Mouse (Mus musculus) thymus, postnatal 0 days (tissue): Measurements from ENCODE around the gene Babam2. TPM values are rescaled to one million over a fixed set of nuclear protein-coding genes. Genes with fewer than 3 reads are reported as not detected.
A peak's percentile ranks its signal among the peaks of the same experiment; 100 is the strongest.
"Not testable (repeated sequence)": the region's sequence is repeated elsewhere in the genome, so short reads cannot be mapped to it uniquely, and the experiment has no call there.

Experiments used
- DNase-seq: peaks from one replicate; pipeline ENCODE4 v3.0.0-alpha.2; 2015; ENCODE audit warnings: low spot score
- polyA plus RNA-seq: library from polyadenylated mRNA; unstranded; fragments of >200 nt; fragmentation: Nextera tagmentation; extraction: Ambion mirVana; gene quantifications from 2 replicates; pipeline ENCODE4 v1.2.1, GENCODE M21; 2015

Babam2 gene
- polyA plus RNA-seq, 1 experiment from 2014 or later, result 53.9 TPM

DNA sequence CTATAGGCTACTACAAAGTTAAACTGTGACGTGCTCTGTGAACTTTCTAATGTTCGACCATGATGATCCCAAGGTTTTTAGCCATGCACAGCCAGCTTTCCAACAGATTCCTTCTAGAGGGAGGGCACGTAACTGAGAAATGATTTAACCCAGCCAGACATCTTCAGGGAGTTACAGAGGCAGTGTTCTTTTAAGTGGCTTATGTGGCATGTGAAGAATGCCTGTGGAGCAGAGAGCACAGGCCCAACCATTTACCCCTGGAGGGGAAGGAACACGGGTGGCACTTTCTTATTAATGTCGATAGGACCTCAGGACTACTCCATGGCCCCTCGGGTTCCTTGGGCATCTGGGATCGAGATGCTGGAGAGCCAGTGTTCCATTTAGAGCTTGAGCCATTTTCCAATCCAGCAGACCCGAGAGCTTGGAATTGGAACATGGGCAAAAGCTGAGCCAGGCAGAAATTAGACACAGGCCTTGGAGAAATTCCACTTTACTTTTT is 233.7 kb downstream of the Babam2 start:
- DNase-seq, result no peak

DNA sequence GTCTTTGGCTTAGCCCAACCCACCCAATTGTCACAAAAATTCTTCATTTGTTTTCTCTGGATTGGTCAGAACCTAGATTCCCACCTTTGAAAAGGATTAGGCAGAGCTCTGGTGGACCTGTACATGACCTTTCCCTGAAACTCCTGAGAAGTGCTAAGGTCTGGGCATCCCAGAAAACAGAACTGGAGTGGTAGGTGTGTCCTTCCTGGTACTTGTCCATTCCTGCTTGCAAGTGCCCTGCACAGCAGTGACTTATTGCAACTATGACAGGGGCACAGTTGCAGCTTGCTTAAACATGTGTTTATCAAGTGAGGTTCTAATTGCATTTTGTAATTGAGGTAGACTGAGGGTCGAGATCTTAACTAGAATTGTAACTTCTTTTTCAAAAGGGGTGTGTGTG is 234.2 kb downstream of the Babam2 start:
- DNase-seq, result no peak

- no peak for DNase-seq
Measured at GRCm38 (mm10) chr5:31933296-31933695, 235.8 kb downstream of the Babam2 start.

DNA sequence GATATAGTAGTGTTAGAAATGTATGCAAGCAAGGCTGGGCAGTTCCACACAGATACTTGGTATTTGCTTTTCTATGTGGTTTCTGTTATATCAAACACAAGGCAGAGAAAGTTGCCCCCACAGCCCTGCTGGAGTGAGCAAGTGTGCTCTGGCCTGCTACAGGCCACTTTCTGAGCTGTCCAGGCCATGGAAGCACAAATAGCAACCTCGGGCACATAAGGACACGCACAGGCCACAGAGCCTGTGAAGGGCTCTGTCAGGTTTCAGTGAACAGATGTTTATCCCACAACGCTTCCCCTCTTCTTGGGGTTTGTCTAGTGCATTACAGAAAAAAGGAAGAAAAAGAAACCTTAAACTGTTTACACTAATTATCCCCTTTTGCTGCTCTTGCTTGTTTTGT is 236.9 kb downstream of the Babam2 start:
- no peak for DNase-seq

- DNase-seq, result no peak
Measured at GRCm38 (mm10) chr5:31935936-31936335, 238.5 kb downstream of the Babam2 start.

- DNase-seq, result no peak
Measured at GRCm38 (mm10) chr5:31936523-31936922, 239.0 kb downstream of the Babam2 start.

GRCm38 (mm10) chr5:31940876-31941275 is 243.4 kb downstream of the Babam2 start:
- no peak for DNase-seq

DNA sequence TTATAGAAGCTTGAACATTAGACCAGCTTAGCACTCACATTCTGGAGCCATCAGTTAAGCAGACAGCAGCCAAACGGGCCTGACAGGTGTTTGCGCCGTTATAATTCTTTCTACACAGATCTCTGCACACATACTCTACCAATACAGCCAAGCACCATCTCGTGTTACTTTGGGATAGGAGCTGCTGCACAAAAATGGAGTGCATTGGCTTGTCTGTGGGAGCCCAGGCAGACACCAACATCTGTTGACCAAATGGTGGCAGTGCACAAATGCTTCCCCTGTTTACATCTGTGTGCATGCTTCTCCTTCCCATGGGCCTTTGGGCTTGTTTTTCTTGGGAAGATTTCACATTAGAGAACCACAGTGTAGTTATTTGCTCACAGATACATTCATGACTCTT is 249.7 kb downstream of the Babam2 start:
- no peak for DNase-seq

GRCm38 (mm10) chr5:31949389-31949788 is 251.9 kb downstream of the Babam2 start:
- DNase-seq, result peak; percentile 49

DNA sequence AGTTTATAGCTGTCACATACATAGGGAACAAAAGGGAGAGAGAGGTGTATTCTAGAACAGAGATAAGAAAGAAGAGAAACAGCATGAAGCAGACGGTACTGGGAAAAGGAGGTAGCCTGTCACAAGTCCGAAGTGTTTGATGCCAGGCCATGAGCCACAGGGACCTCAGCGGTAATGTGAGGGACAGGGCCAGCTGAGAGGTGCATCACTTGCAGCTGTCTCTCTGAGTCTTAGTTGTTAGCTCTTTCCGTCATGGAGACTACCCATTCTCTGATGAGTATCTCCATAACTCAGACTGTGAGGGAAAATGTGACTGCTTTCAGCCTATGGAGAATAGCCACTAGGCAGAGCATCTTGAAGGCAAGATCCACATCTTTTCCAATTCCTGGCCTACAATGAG is 253.0 kb downstream of the Babam2 start:
- no peak for DNase-seq

GRCm38 (mm10) chr5:31955184-31955583 is 257.7 kb downstream of the Babam2 start:
- DNase-seq, result no peak

DNA sequence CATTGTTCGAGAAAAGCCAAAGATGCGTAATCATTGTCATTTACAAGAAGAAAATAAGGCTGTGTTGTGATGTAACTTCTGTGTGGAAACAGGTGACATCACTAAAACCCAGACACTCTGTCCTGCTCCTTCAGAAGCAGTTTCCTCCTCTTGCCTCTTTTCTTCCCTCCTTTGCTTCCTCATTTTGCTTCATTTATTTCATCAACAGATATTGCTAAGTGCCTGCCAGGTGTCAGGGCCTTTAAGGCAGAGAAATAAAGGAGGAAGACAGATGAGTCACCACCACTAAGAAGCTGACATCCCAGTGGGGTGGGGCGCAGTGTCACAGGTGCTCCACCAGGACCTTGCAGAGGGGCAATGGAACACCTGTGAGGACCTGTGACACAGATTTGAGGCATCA is 258.9 kb downstream of the Babam2 start:
- peak; percentile 35 for DNase-seq

- DNase-seq, result no peak
Measured at GRCm38 (mm10) chr5:31959886-31960285, 262.4 kb downstream of the Babam2 start.

- DNase-seq, result no peak
Measured at GRCm38 (mm10) chr5:31961423-31961822, 263.9 kb downstream of the Babam2 start.

DNA sequence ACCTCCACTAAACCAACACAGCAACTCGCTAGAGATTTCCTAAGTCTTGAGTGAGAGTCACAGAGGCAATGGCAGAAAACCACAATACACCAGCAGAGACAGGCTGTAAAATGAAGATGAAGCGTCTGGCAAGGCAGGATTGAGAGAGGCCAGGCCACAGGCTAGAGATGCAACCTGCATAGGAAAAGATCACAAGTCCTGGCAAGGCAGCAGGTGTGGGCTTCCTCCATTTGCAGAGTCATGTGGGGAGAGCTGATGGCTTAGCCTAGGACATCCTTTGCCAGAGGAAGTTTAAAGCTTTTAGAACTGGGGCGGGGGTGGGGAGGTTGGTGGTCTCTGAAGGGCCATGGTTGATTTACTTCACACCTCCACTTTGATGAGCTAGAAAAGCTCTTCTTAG is 264.9 kb downstream of the Babam2 start:
- peak; percentile 53 for DNase-seq

- DNase-seq, result no peak
Measured at GRCm38 (mm10) chr5:31963352-31963751, 265.9 kb downstream of the Babam2 start.

DNA sequence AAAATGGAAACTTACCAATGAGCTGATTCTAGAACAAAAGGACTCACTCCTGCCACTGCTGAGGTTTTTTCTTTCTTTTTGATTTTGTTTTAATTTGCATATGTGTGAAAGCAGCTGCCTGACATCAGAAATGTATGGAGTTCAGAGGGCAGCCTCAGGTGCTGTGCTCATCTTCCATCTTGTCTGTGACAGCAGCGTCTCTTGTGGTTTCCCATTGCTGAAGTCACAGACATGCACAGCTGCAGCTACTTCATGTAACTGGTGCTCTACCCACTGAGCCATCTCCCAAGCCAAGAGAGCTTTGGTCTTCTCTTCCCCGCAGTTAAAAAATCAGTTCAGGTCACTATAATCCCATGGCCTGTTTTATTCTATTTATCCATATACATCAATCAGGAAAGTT is 266.4 kb downstream of the Babam2 start:
- DNase-seq, result peak; percentile 90

- peak; percentile 25 for DNase-seq
Measured at GRCm38 (mm10) chr5:31966741-31967140, 269.3 kb downstream of the Babam2 start.

DNA sequence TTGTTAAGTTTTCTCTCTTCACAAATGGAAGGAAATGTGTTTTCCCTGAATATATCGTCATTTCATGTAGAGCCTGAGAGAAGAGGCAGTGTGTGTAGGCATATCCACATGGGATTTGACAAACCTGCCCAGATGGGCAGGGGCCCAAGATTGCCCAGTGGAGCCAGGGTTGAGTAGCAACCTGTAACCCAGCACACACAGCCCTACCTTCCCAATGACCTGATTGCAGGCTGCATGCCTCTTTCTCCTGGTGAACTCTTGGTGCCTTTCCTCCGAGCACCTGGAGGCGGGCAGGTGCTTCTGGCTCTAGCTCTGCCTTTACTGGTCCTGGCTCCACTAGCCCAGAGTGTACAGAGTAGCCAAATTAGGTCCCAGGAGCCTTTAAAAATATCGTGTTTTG is 270.0 kb downstream of the Babam2 start:
- DNase-seq, result no peak

- no peak for DNase-seq
Measured at GRCm38 (mm10) chr5:31968046-31968506, 270.6 kb downstream of the Babam2 start.

- DNase-seq, result not testable (repeated sequence)
Measured at GRCm38 (mm10) chr5:31972416-31972815, 274.9 kb downstream of the Babam2 start.

GRCm38 (mm10) chr5:31974614-31975168 is 277.2 kb downstream of the Babam2 start:
- no peak for DNase-seq

GRCm38 (mm10) chr5:31982061-31982460 is 284.6 kb downstream of the Babam2 start:
- no peak for DNase-seq

GRCm38 (mm10) chr5:31983161-31983560 is 285.7 kb downstream of the Babam2 start:
- no peak for DNase-seq
